Mouse (Mus musculus): ENCODE measurements around the gene Sar1b. TPM values are rescaled to one million over a fixed set of nuclear protein-coding genes. Genes with fewer than 3 reads are reported as not detected.

The Sar1b gene
- total and polyA plus RNA-seq, 3 experiments = 64.2 to 149 (median 123) TPM

DNA sequence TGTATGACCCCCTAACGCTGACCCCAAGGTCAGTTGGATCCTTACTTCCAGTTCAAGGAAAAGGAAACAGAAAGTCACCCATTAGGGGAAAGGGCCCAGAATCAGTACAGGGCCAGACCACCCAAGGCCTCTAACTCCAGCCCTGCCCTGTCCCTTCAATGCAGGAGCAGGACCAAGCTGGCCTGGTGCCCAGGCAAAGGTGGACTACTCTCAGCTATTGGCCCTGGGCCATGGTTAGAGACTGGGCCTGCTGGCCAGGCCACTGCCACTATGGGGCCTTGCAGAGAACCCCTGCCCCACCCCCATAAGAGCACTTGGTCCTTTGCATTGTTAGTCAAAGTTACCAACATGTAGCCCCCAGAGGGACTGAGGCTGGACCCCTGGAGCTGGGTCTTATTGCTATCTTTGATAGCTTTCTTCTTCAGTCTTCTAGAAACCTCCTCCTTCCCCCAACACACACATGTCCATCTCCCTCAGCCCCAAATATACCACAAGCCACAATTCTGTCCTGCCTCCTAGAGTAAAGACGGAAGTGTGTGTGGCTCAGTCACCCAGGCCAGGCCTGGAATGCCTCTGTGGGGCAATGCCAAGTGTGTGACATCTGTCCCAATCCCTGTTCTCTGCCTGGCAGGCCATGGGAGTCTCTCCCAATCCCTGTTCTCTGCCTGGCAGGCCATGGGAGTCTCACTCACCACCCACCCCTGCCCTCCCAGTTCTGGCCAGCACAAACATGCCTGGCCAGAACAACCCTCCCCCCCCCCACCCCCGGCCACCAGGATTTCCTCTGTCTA lies 60.7 kb downstream of the Sar1b start:
- no peaks in the 10 kb centered on the region for H3K27me3 ChIP-seq (ENCODE audit: control insufficient read depth, insufficient read depth, low read length)
- H3K79me2 ChIP-seq (replicated peaks; ENCODE audit: control insufficient read depth, insufficient read depth, low read length) = no peaks in the 10 kb centered on the region
- no peak overlapping the region for H3K4me3 ChIP-seq
- H3K4me1 ChIP-seq (ENCODE audit: control insufficient read depth, insufficient read depth, low read length) = peaks cover 6% of the 10 kb centered on the region; the same call in 1 of the 2 replicates
- no peak overlapping the region for H3K9ac ChIP-seq (ENCODE audit: low read depth, low read length)
- intact Hi-C loops (cut with DNase I) = no loop called here
- peak; percentile 54 to 64 for DNase-seq
- no peak overlapping the region for H3K27ac ChIP-seq
- H3K36me3 ChIP-seq (ENCODE audit: control insufficient read depth, insufficient read depth, low read length) = no peaks in the 10 kb centered on the region
- 69% methylated on average over 3 of the region's 3 CpGs for WGBS
- TF ChIP-seq CTCF (IDR thresholded peaks at IDR 0.05) = no peak
- no peak for TF ChIP-seq POLR2A (IDR thresholded peaks at IDR 0.05; ENCODE audit: insufficient read depth, low read depth, low read length)
- no peak for TF ChIP-seq EP300 (IDR thresholded peaks at IDR 0.05; ENCODE audit: insufficient read depth, low read depth, low read length)

GRCm38 (mm10) chr11:51824867-51825424 lies 61.5 kb downstream of the Sar1b start:
- intact Hi-C loops (cut with DNase I) = no loop called here
- no peak overlapping the region for H3K27ac ChIP-seq
- H3K4me1 ChIP-seq (ENCODE audit: control insufficient read depth, insufficient read depth, low read length) = peaks cover 6% of the 10 kb centered on the region; the same call in 1 of the 2 replicates
- no peak overlapping the region for H3K9ac ChIP-seq (ENCODE audit: low read depth, low read length)
- WGBS = 84% methylated on average over 19 of the region's 19 CpGs
- H3K79me2 ChIP-seq (replicated peaks; ENCODE audit: control insufficient read depth, insufficient read depth, low read length) = no peaks in the 10 kb centered on the region
- no peak overlapping the region for H3K4me3 ChIP-seq
- TF ChIP-seq POLR2A (IDR thresholded peaks at IDR 0.05; ENCODE audit: insufficient read depth, low read depth, low read length) (no peak), CTCF (IDR thresholded peaks at IDR 0.05) (no peak), EP300 (IDR thresholded peaks at IDR 0.05; ENCODE audit: insufficient read depth, low read depth, low read length) (no peak)
- no peak for DNase-seq
- no peaks in the 10 kb centered on the region for H3K36me3 ChIP-seq (ENCODE audit: control insufficient read depth, insufficient read depth, low read length)
- H3K27me3 ChIP-seq (ENCODE audit: control insufficient read depth, insufficient read depth, low read length) = no peaks in the 10 kb centered on the region

DNA sequence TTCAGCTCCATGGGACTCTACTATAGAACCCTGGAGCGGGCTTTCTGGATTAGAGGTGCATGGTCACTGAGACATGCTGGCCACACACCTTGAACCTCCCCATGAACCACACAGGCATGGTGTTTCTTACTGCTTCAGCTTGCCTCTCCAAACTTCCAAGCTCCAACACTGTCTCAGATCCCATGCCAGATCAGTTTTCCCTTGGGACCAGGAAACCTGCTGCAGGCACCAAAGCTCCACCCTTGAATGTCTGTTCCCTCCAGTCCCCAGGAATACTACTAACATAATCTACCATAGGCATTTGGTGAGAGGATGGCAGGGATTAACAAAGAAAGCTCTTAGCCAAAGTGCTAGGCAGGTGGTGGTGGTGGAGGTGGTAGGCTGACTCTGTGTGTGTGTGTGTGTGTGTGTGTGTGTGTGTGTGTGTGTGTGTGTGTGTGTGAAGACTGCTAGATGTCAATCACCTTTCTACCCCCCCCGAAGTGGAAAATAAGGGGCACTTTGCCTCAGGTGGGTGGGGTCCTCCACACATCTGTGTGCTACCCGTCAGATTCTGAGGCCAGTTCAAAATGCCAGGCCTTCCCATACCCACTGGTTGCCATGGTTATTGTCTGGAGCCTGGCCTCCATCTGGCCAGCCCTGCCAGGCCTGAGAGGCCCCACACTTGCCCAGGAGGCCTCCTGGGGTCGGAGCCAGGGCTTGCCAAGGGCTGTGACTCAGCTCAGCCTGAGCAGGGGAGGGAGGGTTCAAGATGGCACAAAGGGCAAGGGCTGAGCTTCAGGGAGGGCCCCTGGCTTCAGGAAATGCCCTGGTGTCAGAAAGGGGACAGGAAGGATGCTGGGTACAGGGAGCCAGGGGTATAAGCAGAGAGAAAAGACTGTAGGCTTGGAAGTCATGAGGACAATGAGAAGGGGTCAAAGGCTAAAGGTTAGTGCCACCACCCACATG lies 68.7 kb downstream of the Sar1b start:
- 73% methylated on average over 4 of the region's 4 CpGs for WGBS
- H3K9ac ChIP-seq (ENCODE audit: low read depth, low read length) = no peak overlapping the region
- H3K4me3 ChIP-seq = no peak overlapping the region
- DNase-seq = peak in 1 of 2 experiments; percentile 35
- TF ChIP-seq CTCF (IDR thresholded peaks at IDR 0.05) = no peak
- TF ChIP-seq EP300 (IDR thresholded peaks at IDR 0.05; ENCODE audit: insufficient read depth, low read depth, low read length) = no peak
- TF ChIP-seq POLR2A (IDR thresholded peaks at IDR 0.05; ENCODE audit: insufficient read depth, low read depth, low read length) = no peak
- no peaks in the 10 kb centered on the region for H3K79me2 ChIP-seq (replicated peaks; ENCODE audit: control insufficient read depth, insufficient read depth, low read length)
- H3K4me1 ChIP-seq (ENCODE audit: control insufficient read depth, insufficient read depth, low read length) = no peaks in the 10 kb centered on the region
- H3K27me3 ChIP-seq (ENCODE audit: control insufficient read depth, insufficient read depth, low read length) = no peaks in the 10 kb centered on the region
- H3K27ac ChIP-seq = no peak overlapping the region
- intact Hi-C loops (cut with DNase I) = no loop called here
- no peaks in the 10 kb centered on the region for H3K36me3 ChIP-seq (ENCODE audit: control insufficient read depth, insufficient read depth, low read length)

- TF ChIP-seq CTCF (IDR thresholded peaks at IDR 0.05) = no peak
- no peak for TF ChIP-seq EP300 (IDR thresholded peaks at IDR 0.05; ENCODE audit: insufficient read depth, low read depth, low read length)
- no peak for TF ChIP-seq POLR2A (IDR thresholded peaks at IDR 0.05; ENCODE audit: insufficient read depth, low read depth, low read length)
- Histone ChIP-seq H3K79me2 (replicated peaks; ENCODE audit: control insufficient read depth, insufficient read depth, low read length) (no peaks in the 10 kb centered on the region), H3K36me3 (ENCODE audit: control insufficient read depth, insufficient read depth, low read length) (no peaks in the 10 kb centered on the region), H3K4me1 (ENCODE audit: control insufficient read depth, insufficient read depth, low read length) (no peaks in the 10 kb centered on the region), H3K9ac (ENCODE audit: low read depth, low read length) (no peak overlapping the region), H3K27ac (no peak overlapping the region), H3K4me3 (no peak overlapping the region), H3K27me3 (ENCODE audit: control insufficient read depth, insufficient read depth, low read length) (no peaks in the 10 kb centered on the region)
- intact Hi-C loops (cut with DNase I) = no loop called here
- DNase-seq = no peak
- 85% methylated on average over 5 of the region's 5 CpGs for WGBS
Measured at GRCm38 (mm10) chr11:51832992-51833391, 69.5 kb downstream of the Sar1b start.

DNA sequence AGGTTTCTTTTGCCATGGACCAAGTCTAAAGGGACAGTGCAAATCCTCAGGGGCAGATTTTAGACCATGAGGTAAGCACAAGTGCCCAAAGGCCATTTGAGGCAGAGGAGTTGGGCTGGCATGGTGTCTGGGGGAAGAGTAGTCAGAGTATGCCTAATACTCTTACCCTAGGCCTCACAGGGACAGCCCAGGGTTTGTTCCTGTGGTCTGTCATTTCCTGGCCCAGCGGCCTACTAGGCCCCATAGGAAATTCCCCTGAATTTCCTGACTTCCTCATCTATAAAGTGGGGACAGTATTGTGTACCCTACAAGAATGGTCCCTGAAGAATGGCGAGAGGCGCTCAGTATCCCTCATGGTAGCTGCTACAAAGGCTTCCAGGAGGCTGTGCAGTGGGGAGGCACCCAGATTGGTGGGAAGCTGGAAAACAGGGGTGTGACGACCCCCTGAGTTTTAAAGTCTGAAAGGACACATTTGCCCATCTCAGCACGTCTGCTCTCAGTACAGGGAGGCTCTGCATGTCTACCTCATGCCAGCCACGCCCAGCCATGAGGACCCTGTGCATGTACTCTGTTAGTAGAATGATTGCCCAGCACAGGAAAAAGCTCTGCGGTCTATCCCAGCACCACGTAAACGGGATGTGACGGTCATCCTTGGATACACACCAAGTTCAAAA lies 70.0 kb downstream of the Sar1b start:
- WGBS = 83% methylated on average over 10 of the region's 10 CpGs
- Histone ChIP-seq H3K36me3 (ENCODE audit: control insufficient read depth, insufficient read depth, low read length) (no peaks in the 10 kb centered on the region), H3K27me3 (ENCODE audit: control insufficient read depth, insufficient read depth, low read length) (no peaks in the 10 kb centered on the region), H3K79me2 (replicated peaks; ENCODE audit: control insufficient read depth, insufficient read depth, low read length) (no peaks in the 10 kb centered on the region), H3K9ac (ENCODE audit: low read depth, low read length) (no peak overlapping the region), H3K4me1 (ENCODE audit: control insufficient read depth, insufficient read depth, low read length) (no peaks in the 10 kb centered on the region), H3K27ac (no peak overlapping the region), H3K4me3 (no peak overlapping the region)
- TF ChIP-seq EP300 (IDR thresholded peaks at IDR 0.05; ENCODE audit: insufficient read depth, low read depth, low read length) = no peak
- no peak for TF ChIP-seq POLR2A (IDR thresholded peaks at IDR 0.05; ENCODE audit: insufficient read depth, low read depth, low read length)
- no peak for TF ChIP-seq CTCF (IDR thresholded peaks at IDR 0.05)
- DNase-seq = no peak
- intact Hi-C loops (cut with DNase I) = no loop called here

Data from heart, adult 2 months (tissue).